Mouse (Mus musculus) embryo, embryonic 10 days (tissue): ENCODE data around the gene Ifrd1.

Experiments used
- DNase-seq: peaks from one replicate; pipeline ENCODE4 v3.0.0-alpha.2; 2015; ENCODE audit warnings: low spot score

Ifrd1 gene

DNA sequence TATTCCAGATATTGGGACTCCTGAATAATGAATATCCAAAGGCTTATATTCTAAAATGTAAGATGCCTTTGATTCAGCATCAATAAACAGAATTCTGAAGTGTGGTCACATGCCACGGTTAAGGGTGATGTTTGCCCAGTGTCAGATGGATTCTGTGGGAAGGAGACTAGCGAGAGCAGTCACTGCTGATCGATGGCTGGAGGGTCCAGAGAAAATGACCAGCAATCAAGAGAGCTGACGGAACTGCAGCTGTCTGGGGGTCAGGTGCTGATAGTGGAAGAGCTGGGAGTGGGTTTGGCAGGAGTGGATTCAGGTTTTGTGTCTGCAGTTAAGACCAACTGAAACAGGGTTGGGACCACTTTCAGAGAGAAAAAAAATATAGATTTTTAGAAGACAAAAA lies 5.1 kb downstream of the Ifrd1 start:
- DNase-seq = no peak

DNA sequence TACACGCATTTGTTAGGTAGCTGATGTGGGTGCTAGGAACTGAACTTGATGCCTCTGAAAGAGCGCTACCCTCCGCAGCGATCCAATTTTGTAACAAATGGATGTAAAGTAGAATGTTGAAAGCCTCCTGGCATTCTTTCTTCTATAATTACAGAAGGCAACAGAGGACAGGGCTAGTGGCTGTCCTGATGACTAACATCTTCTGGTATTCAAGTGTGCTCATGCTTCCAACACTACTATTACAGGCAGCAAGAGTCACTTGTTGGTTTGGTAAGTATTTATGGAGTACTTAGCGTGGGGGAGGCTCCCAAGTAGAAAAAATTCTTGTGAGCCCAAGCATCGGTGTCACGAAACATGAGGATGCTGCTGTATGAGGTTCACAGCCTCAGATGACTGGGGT lies 9.1 kb downstream of the Ifrd1 start:
- no peak for DNase-seq

DNA sequence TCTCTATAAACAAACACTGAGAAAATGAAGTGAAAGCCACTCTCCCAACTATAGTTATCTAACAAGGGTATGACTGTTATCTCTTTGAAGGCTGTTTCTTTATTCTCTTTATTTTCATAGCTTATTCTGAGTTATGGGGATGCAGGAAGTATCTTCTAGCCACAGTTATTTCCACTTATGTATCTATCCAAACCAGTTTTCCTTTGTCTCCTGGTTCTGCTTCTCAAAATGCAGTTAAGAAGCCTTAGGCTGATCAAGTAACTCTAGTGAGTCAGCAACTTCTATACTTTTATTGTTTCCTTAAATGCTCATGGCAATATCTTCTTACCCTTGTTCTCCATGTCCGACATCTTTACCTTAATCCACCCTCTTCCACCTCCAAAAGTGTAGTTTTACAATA lies 16.1 kb downstream of the Ifrd1 start:
- DNase-seq = no peak

DNA sequence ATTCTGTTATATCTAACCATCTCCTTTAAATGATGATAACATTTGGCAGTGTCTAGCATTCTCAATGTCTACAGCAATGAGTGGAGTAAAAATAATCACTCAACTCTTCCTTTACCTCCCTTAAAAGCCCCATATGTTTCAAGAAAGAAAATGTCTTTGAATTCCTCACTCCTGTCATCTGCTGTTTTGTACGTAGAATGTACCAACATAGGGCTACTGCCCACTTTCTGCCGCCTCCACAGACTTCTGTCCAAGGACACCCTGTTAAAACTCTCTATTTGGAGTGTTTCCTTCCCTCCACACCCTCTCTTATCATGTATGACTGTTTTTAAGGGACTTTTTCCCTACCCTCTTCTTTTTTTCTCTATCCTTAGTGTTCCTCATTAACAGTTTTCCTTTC lies 16.7 kb downstream of the Ifrd1 start:
- DNase-seq = no peak

DNA sequence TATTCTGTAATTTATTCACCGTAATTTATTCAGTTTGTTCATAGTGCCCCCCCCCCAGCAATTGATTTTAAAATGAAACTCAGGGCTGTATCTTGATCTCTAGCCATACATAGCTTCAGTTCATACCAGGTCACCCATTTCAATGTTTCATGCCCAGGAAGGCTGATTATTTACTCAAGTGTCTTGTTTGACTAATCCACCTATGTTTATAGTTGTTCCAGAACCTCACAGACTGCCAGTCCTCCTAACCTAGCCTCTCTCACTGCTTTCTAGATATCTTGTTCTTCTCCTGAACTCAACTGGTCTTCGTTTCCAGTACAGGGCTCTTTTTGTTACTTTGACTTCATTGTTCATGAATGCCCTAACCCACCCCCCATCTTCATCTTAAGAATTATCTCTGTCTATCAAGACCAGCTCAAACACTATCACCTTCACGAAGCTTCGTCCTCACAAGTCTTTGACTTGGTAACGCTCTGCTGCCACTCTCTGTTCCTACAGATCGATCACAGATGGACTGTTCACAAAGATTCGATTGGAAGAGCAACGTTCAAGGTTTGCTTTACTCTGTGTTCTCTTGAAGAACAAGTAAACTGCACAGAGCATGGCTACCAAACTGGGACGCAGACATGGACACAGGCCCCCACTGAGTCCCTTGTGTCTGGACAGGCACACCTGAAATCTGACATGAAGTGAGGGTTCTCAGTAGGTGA lies 24.0 kb downstream of the Ifrd1 start:
- DNase-seq = no peak

DNA sequence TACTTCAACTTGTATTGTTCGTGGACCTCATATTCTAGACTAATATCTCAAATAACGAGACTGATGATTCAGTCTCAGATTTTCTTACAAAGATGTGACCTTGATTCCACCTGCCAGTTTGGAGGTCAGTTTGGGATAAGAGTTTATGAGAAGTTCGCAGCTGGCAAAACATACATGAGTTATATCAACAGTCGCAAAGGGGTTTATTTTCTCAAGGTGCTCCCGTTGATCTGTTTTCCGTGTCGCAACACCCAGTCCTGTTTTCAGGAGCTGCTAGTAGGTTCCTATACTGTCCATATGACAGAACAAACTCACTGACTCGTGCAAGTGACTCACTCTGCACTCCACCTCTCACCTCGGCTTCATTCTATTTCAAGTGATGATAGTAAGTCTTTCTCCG lies 24.6 kb downstream of the Ifrd1 start:
- DNase-seq = no peak

DNA sequence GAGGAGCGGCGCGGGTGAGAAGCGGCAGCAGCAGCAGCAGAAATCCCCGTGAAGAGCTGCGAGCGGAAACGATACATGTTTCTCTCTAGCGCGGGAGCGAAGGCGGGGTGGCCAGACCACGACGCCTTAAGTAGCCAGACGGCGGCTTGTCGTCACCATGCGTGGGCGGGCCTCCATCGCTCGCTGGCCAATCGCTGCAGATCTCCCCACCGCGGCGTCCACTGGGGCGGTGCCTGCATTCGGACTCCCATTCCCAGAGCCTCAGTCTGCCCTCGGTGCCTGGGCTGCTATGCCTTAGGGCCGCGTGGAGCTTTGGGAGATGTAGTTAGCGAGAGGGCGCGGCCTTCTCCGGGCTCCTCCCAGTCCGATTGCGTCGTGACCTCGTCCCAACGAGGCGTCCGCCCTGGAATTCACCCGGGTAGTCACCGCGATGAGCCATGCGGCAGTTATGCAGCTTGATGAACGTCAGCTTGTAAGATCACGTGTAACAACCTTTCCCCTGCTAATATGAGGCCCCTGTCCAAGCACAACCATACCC lies 25.2 kb downstream of the Ifrd1 start:
- DNase-seq = peak; percentile 100

DNA sequence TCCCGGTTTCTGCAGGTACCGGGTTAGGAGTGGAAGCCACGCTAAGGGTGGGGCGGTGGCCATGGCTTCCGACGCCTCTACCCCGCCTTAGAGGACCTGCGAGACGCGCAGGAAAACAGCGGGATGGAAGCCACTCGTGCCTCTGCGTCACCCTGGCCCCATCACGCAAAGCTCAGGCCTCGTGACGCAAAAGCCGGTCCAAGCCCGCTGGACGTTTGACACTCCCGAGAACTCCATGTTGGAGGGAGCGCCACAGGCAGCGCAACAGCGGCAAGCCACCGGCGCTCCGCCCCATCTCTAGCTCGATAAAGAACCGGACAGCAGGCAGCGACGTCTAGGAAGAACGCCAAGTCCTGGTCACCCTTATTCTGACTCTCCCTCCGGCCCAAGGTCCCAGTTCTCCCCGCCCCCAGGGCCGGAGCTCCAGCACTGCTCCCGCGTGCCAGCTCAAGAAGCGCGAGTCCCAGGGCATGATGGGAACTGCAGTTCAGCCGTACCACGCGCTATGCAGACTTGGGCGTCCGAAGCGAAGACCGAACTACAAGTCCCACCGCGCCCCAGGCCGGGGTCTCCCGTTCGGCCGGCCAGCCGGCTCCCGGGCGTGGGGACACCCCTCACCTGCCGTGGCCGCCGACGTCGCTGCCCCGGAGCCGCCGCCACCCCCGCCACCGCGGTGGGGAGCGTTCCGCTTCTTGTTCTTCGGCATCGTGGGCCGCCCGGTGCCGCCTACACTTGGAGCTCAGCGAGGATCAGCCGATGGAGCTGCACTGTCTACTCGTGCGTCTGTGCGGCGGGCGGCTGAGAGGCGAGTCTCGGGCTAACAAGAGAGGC lies 25.8 kb downstream of the Ifrd1 start:
- DNase-seq = peak; percentile 99

DNA sequence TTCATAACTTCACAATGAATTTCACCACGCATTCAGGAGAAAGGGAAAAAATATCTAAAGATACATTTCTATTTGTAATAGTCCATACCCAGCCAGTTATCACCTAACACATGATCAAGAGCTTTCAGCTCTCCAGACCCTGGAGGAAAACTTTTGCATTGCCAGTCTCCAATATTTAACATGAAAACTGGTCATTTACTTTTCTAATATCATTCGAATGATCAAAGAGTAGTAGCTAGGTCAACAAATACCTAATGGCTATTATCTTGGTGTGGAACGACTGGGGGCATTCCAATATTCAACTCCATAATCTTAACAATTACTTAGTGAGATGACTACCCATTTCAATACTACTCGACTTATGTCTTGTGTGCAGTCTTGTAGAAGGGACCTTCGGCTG lies 26.7 kb downstream of the Ifrd1 start:
- no peak for DNase-seq

DNA sequence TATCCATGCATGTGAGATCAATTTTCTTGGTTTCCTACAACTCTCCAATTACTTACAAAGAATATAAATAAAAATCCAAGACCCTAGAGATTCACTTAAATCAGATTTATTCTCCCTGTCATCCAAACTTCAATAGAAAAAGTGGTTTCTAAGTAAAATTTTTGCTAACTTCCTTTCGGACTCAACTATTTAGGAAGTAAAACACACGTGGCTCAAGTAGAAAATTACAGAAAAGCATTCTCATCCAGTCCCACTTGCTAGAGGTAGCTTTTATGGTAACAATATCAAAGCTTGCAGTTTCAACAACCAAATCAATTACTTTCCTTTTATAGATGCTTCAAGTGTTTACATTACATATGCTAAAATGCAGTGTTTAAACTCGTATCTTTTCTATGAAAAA lies 27.4 kb downstream of the Ifrd1 start:
- DNase-seq = no peak

DNA sequence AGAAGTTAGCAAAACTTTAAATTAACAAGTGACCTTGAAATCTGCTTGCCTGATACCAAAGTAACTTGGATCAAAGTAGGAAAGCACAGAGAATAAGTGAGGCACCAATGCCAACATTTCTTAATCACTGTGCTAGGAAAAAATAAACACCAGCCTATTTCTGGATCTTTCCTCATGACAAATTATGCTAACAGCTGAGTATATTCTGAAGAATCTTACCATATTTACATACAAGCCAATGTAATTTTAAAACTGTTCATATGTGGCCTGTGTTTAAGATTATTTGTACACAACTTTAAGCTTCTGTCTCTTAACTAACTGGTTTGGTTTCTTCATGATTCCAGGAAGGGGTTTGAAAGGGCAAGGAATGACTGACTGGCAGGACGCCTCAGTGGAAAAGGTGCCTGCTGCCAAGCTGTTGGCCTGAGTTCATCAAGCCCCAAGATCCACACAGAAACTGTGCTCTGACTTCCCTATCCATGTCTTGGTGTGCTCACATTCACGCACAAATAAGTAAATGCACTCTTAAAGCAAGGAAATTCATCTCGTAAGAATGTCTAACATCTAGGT lies 28.2 kb downstream of the Ifrd1 start:
- DNase-seq = no peak

DNA sequence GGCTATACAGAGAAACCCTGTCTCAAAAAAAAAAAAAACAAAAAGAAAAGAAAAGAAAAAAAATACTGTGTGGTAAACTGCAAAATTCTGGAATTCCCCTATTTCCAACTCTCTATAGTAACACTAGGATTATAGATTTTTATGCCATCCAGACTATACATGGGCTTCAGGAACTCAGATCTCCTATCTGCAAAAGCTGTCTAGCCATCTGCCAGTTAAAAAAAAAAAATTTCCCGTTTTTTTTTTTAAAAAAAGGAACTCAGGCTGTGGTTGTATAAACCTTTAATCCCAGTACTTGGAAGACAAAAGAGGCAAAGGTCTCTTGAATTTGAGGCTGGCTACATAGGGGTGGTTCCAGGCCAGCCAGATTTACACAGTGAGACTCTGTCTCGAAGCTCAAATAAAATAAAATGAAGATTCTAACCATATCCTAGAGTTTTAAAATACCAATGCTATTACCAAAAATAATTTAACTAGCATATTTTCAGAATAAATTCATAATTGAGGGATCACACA lies 29.8 kb downstream of the Ifrd1 start:
- no peak for DNase-seq

DNA sequence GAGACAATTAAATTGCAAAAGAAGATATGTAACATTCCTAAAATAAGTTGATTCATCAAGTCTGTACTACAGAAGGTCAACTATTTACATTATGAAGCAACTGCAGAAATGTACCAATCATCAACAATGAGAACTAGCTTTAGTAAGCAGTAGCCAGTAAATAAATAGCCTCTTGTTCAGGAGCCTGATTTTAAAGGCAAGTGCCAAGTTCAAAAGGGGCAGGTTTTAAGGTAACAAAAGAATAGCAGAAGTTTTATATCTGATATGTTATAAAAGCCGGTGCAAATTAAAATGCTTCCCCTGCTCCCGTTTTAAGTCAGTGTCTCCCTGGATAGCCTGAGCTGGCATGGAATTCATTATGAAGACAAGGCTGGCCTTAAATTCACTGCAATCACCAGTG lies 30.5 kb downstream of the Ifrd1 start:
- DNase-seq = no peak

DNA sequence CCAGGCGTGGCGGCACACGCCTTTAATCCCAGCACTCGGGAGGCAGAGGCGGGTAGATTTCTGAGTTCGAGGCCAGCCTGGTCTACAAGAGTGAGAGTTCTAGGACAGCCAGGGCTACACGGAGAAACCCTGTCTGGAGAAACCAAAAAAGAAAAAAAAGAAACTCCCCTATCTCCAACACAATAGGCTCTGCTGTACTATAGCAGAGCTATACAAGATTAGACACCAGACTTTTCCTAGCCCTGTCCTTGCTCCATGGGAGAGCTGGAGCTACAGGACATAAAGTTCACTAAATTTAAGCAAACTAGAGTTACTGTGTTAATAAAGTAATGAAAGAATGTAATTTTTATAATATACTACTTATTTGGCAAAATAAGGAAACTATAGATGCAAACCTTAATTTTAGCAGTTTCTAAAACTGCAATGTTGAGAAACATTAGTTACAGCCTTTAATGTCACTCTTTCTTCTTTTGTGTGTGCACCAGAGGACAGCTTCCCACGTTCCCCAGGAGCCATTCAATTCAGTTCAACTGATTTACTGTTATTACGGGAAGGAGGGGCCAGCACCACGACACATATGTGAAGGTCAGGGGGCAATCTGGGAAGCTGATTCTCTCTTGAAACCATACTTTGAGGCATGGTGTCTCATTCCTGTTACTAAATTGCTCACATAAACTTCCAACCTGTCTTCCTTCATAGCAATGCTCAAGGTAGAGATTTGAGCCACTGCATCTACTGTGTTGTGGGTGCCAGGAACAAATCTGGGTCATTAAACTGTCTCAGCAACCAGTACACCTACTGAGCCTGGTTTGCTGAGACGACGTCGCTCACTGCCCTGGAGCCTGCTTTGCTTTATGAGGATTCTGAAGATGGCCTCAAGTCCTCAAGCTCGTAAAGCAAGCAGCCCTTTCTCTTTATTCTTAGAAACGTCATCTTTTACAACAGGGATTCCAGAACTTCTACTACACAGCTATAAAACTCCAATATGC lies 33.1 kb downstream of the Ifrd1 start:
- DNase-seq = no peak

DNA sequence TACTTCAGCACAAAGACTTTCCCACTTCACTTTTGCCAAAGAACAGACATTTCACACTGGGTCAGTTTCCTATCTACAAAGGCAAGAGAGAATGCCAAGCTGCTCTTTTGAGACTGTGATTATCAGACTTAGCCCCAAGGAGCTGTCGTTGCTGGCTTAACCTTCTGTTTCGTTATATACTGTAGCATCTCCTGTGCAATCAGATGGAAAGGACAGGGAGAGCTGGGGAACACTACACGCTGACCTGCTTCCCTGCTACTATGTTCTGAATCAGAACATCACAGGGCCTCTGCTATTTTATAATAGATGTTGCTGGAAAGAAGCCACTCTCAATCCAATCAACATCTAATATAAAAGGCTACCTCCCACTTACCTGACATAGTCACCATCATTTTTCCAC lies 39.3 kb downstream of the Ifrd1 start:
- no peak for DNase-seq

DNA sequence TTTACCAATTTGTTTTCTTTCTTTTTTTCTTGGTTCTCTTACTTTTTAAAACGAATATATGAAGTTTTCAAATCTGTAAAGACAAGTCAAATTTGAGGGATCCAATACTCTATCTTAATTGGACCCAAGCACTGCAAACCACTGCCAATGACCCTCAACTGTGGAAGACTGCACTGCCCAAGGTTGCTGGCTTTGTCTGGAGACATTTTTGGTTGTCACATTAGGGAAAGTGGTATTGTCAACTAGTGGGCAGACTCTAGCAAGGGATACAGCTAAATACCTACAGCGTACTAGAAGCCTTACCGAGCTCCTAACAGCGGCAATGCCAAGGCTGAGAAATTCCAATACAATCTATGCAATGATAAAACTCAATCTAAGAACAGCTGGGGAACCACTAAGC lies 40.4 kb downstream of the Ifrd1 start:
- DNase-seq = no peak

DNA sequence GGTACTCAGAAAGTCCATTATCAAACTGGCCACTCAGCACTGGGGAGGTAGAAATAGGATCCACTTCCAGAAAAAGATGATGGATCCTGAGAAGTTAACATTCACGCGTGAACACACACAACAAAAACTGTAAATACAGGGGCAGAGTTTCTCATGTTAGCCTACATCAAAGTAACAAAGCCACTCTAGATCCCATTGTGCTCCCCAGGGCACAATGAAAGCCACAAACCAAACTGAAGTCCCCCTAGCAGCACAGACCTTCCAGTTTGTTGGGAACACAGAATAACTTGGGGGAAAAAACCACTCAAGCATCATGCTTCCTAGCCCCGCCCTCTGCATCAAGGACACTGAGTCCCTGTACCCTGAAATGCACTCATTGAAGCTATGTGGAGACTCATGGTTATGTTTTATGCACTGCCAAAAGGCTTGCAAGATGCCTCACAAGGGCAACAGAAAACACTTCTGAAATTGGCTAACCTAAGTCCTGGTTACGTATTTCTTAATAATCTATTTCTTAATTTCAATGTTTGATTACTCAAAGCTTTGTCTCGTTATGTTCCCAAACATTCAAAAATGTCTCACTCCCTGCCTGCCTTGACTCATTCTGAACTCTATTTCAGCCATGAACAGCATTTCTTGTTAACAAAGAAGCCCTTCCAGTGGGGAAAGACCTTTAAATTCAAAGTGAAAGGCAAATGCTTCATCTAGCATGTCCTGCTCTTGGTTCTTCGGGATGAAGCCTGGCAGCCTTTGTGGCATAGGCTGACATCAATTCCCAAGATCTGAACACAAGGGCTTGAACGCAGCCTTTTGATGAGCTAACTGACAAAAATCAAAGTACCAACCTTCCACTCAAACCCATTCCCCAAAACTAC lies 45.9 kb downstream of the Ifrd1 start:
- DNase-seq = no peak

DNA sequence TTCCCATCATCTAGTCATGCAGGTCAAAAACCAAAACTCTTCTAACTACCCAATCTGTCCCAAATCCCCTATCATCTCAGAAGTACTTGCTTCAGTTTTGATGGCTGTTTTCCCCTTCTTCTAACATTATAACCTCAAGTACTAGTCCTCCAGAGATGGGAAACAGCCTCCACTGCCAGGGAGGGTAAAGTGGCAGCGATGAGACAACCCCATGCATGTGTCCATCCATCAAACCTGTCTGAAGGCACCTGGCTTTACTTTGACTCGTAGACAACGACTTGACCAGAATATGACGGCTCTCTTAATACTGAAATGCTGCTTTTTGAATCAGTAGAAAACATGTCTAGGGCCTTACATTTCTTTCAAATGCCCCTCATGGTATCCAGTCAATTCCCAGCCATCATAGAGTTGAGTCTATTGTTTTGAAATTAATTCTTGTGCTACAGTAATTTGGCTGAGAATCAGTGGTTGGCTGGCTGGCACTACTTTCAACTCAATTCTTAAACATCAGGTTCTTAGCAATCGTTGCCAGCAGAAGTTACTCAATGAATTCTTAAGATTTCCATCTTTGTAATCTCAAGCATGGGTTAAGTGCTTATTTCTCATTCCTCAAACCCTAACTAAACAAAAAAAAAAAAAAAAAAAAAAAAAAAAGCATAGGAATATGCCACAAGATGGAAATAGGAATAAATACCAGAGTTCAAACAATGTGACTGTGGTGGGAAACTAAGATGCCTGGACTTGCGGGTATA lies 47.6 kb downstream of the Ifrd1 start:
- no peak for DNase-seq

DNA sequence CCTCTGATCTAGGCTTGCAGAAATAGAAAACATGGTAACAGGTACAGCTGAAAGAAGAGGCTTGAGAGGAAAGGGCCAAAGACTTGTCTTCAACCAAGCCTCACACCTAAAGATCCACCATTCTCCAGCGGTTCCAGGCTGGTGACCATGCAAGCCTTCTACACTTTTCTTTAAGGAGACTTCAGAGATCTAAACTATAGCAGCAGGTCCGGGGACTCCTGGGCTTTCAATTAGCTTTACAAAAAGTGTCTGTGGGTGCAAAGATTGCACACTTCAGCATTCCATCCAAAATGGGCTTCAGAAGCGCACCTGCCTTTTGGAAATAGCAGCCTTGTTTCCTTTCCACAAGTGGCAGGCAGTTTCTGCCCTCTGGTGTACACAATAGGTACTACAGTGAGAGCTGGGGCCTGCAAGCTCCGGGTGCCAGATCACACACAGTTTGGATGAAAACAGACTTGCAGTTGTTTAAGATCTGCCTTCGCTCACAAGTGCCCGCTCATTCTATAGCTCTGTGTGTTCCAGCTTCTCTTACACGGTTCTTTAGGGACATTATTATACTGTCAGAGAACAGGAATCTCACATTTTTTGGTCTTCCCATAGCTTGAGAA lies 48.4 kb downstream of the Ifrd1 start:
- peak; percentile 79 for DNase-seq
